Mouse (Mus musculus) cerebellum, adult 2 months (tissue): ENCODE measurements around the gene Gtf2h2.

Experiments used
- CTCF ChIP-seq: fragments of 200-500 bp; IDR thresholded peaks from 2 replicates; pipeline ENCODE4 v1.5.1; 2011; ENCODE audit warnings: low read depth, mild to moderate bottlenecking, control low read depth, low read length, moderate library complexity, borderline replicate concordance; ENCODE audit not compliant: insufficient read depth
- POLR2A ChIP-seq: fragments of 200-500 bp; IDR thresholded peaks from 2 replicates; pipeline ENCODE4 v1.6.1; 2011; ENCODE audit warnings: low read length, control low read depth, borderline replicate concordance; ENCODE audit not compliant: insufficient read depth

- TF ChIP-seq POLR2A (peak; percentile 30; the same call in 1 of the 2 replicates), CTCF (no peak)
Measured at GRCm38 (mm10) chr13:100525935-100526648, 33.7 kb upstream of the Gtf2h2 start.
